In the genomic region with DNA sequence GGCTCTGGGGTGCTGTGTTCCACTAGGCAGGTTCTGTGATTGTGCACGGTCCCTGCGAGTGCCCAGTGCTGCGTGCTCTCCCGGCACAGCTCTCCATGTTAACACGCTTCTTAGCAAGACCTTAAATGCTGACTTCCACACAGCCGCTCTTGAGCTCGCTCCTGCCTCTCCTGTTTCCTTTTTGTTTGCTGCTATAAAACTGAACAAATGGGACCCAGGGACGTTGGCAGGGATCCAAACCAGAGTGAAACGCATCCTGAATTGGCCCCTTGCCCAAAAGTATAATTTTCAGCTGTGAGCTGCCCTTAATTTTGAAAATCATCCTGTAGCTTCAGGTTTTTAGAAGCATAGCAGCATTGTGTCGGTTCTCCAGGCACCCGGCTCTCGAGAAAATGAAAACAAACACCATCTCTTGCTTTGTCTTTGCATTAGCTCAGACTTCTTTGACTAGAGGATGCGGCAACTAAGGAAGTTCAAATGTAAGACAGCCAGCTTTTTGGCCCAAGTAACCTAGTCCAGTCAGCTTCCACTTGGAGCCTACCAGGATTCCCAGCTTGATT, we compare ENCODE assay signal across 8 mouse cellular contexts.
DNase-seq lines count a peak whose midpoint lies in the region; ATAC-seq and TF ChIP-seq lines count a peak whose summit lies in the region.

No protein-coding gene starts in this region.

- H3K9me3 ChIP-seq in limb, embryonic 11.5 days (ENCODE audit: control insufficient read depth, low read length): no peaks in the 10 kb centered on the region
- H3K9me3 ChIP-seq in limb, embryonic 10.5 days (replicated peaks): no peaks in the 10 kb centered on the region
- H3K9me3 ChIP-seq in hindbrain, embryonic 15.5 days: no peaks in the 10 kb centered on the region

- no peak for TF ChIP-seq CTCF in cerebellum, adult 2 months (IDR thresholded peaks at IDR 0.05; ENCODE audit: borderline replicate concordance, insufficient read depth, low read depth, low read length)
- TF ChIP-seq CTCF in olfactory bulb, adult 2 months (IDR thresholded peaks at IDR 0.05; ENCODE audit: insufficient read depth, low read depth, low read length): no peak

- TF ChIP-seq POLR2A in cerebellum, adult 2 months (IDR thresholded peaks at IDR 0.05; ENCODE audit: borderline replicate concordance, insufficient read depth, low read length): no peak
- TF ChIP-seq POLR2A in olfactory bulb, adult 2 months (IDR thresholded peaks at IDR 0.05; ENCODE audit: insufficient read depth, low read depth, low read length): no peak

- H3K9ac ChIP-seq in limb, embryonic 11.5 days (ENCODE audit: low read length): no peak overlapping the region; the same call in 1 of the 2 replicates
- H3K9ac ChIP-seq in hindbrain, embryonic 15.5 days: no peak overlapping the region; the same call in 1 of the 2 replicates

- no peak overlapping the region for H3K4me3 ChIP-seq in limb, embryonic 11.5 days (ENCODE audit: low read depth, low read length)
- no peak overlapping the region for H3K4me3 ChIP-seq in limb, embryonic 10.5 days
- peak overlapping the region; percentile 35 for H3K4me3 ChIP-seq in cerebellum, adult 2 months (replicated peaks; ENCODE audit: insufficient read depth, low read depth, low read length)
- peak overlapping the region; percentile 8 for H3K4me3 ChIP-seq in hindbrain, embryonic 15.5 days
- H3K4me3 ChIP-seq in olfactory bulb, adult 2 months (ENCODE audit: insufficient read depth, low read depth, low read length): peak overlapping the region; percentile 50

- H3K4me1 ChIP-seq in limb, embryonic 11.5 days (ENCODE audit: control insufficient read depth, insufficient read depth, low read length): no peaks in the 10 kb centered on the region
- peaks cover 3% of the 10 kb centered on the region; the same call in 1 of the 2 replicates for H3K4me1 ChIP-seq in limb, embryonic 10.5 days
- no peaks in the 10 kb centered on the region for H3K4me1 ChIP-seq in cerebellum, adult 2 months (ENCODE audit: control insufficient read depth, insufficient read depth, low read length)
- H3K4me1 ChIP-seq in hindbrain, embryonic 15.5 days (replicated peaks): no peaks in the 10 kb centered on the region; the same call in 1 of the 2 replicates
- H3K4me1 ChIP-seq in olfactory bulb, adult 2 months (ENCODE audit: control insufficient read depth, insufficient read depth, low read length): peaks cover 4% of the 10 kb centered on the region; the same call in 1 of the 2 replicates

- DNase-seq in limb, embryonic 11.5 days (ENCODE audit: low spot score): peak; percentile 43
- DNase-seq in limb, embryonic 10.5 days (ENCODE audit: low spot score): no peak
- DNase-seq in cerebellum, adult 2 months: peak; percentile 48 to 50
- DNase-seq in frontal cortex, postnatal 10 days (ENCODE audit: low spot score in 2 of 2): peak; percentile 47 to 52
- DNase-seq in left cerebral cortex, adult 11 months (ENCODE audit: low spot score): peak; percentile 41

- ATAC-seq in limb, embryonic 11.5 days (ENCODE audit: insufficient number of reproducible peaks, low FRiP score, low TSS enrichment, low read depth): 0 out of 2 replicates have a peak, but pooled peaks have one; percentile 35
- ATAC-seq in hindbrain, embryonic 15.5 days (ENCODE audit: low FRiP score, low read depth): peak; percentile 90
- ATAC-seq in erythroid progenitor cell, adult 5-6 weeks (replicated peaks; ENCODE audit: low FRiP score, poor library complexity, severe bottlenecking): no peak

- H3K27me3 ChIP-seq in limb, embryonic 11.5 days (ENCODE audit: control insufficient read depth, insufficient read depth, low read length): no peaks in the 10 kb centered on the region
- H3K27me3 ChIP-seq in limb, embryonic 10.5 days (ENCODE audit: low read depth, poor library complexity, severe bottlenecking): no peaks in the 10 kb centered on the region
- H3K27me3 ChIP-seq in cerebellum, adult 2 months (ENCODE audit: control insufficient read depth, insufficient read depth, low read length): no peaks in the 10 kb centered on the region
- H3K27me3 ChIP-seq in hindbrain, embryonic 15.5 days: no peaks in the 10 kb centered on the region

- H3K27ac ChIP-seq in limb, embryonic 11.5 days (replicated peaks; ENCODE audit: low read depth, low read length): no peak overlapping the region
- no peak overlapping the region for H3K27ac ChIP-seq in limb, embryonic 10.5 days
- no peak overlapping the region for H3K27ac ChIP-seq in cerebellum, adult 2 months (ENCODE audit: insufficient read depth, low read length)
- H3K27ac ChIP-seq in hindbrain, embryonic 15.5 days (replicated peaks): peak overlapping the region; percentile 68
- H3K27ac ChIP-seq in olfactory bulb, adult 2 months (ENCODE audit: insufficient read depth, low read depth, low read length): no peak overlapping the region

- no peaks in the 10 kb centered on the region for H3K36me3 ChIP-seq in limb, embryonic 11.5 days (ENCODE audit: control insufficient read depth, insufficient read depth, low read length)
- no peaks in the 10 kb centered on the region for H3K36me3 ChIP-seq in limb, embryonic 10.5 days
- no peaks in the 10 kb centered on the region for H3K36me3 ChIP-seq in hindbrain, embryonic 15.5 days

- H3K4me2 ChIP-seq in limb, embryonic 11.5 days (ENCODE audit: low read depth, severe bottlenecking): no peak overlapping the region
- peak overlapping the region; percentile 44 for H3K4me2 ChIP-seq in hindbrain, embryonic 15.5 days

- 45% methylated on average over 13 of the region's 13 CpGs for WGBS in limb, embryonic 11.5 days
- WGBS in limb, embryonic 10.5 days: 75% methylated on average over 13 of the region's 13 CpGs
- WGBS in cerebellum, adult 2 months: 2% methylated on average over 13 of the region's 13 CpGs
- WGBS in hindbrain, embryonic 15.5 days: 17% methylated on average over 13 of the region's 13 CpGs
- 3% methylated on average over 13 of the region's 13 CpGs for WGBS in olfactory bulb, adult 2 months

Comparison
In these comparisons a context has a peak if more than half of its experiments do, and no peak if none do; other contexts are left out.
1. H3K4me3 ChIP-seq: peak in cerebellum, adult 2 months (single experiment), hindbrain, embryonic 15.5 days (single experiment) and olfactory bulb, adult 2 months (single experiment); none in limb, embryonic 11.5 days (single experiment) and limb, embryonic 10.5 days (single experiment).